Mouse (Mus musculus): Measurements from ENCODE around the gene Rtf1. TPM values are rescaled to one million over a fixed set of nuclear protein-coding genes. Genes with fewer than 3 reads are reported as not detected.

Gene Rtf1
- total and polyA plus RNA-seq, 2 experiments from 2014 or later = 19.8 to 58.9 TPM

DNA sequence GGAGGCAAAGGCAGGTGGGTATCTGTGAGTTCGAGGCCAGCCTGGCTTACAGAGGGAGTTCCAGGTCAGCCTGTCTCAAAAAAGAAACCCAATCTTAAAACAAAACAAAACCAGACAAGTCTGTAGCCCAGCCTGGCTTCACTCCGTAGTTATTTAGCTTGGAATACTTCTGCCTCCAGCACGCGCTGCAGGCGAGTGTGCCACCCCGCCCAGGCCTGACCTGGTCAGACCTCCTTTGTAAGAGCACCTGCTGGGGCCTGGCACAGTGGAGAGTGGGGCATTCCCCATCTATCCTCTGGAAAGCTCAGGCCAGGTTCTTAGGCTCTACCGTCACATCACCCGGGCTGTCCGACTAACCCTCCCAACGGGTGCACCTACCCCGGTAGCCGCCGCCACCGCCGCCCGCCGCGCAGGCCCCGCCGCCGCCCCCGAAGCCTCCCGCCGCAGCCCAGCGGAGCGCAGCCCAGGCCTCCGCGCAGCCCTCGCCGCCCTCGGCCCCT is 82.8 kb downstream of the Rtf1 start:
- Histone ChIP-seq H3K27me3 (ENCODE audit: insufficient read depth, low read length) (0 out of 2 replicates have a peak, but pooled peaks cover 19% of the 10 kb centered on the region), H3K9me3 (ENCODE audit: low read length) (no peaks in the 10 kb centered on the region), H3K4me2 (ENCODE audit: low read depth, low read length) (peak overlapping the region; percentile 97), H3K4me1 (ENCODE audit: insufficient read depth, low read length) (peaks cover 4% of the 10 kb centered on the region; the same call in 1 of the 2 replicates), H3K27ac (no peak overlapping the region), H3K4me3 (ENCODE audit: low read length) (peak overlapping the region; percentile 60), H3K9ac (replicated peaks; ENCODE audit: low read length) (peak overlapping the region; percentile 43), H3K36me3 (ENCODE audit: insufficient read depth, low read length) (no peaks in the 10 kb centered on the region)
- TF ChIP-seq CTCF (IDR thresholded peaks at IDR 0.05; ENCODE audit: low read depth) = no peak
- no peak for DNase-seq (ENCODE audit: low spot score)
- ATAC-seq = peak; percentile 31; the same call in 1 of the 2 replicates
- 3% methylated on average over 24 of the region's 31 CpGs for WGBS

DNA sequence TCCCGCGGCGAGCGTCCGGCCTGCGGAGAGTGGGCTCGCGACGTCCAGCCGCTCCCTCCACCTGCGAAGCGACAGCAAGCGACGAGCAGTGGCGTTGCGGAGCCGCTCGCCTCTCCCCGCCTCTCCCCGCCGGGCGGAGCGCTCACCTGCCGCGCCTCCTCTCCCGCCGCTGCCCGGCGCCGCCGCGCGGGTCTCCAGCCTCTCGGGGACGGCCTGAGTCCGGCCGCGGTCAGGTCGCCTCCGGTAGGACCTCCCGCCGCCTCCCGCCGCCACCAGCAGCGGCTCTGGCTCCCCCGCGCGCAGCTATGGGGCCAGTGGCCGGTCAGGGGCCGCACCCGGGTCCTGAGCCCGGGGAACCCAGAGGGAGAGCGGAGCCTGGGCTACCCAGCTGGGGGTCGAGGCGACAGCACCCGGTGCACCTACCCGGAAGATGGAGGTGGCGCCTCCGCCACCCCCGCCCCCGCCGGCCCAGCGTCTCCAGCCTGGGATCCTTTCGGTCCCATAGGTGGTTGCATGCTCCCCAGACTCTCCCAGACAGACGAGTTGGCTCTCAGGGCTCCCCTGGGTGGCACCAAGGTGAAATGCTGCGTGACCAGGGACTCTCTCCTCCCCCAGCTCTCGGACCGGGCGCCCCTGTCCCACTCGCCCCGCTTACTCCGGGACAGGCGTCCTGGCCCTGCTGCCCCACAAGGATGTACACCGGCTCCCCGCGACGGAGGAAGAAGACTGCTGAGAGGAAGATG is 83.4 kb downstream of the Rtf1 start:
- Histone ChIP-seq H3K9me3 (ENCODE audit: low read length) (no peaks in the 10 kb centered on the region), H3K4me1 (ENCODE audit: insufficient read depth, low read length) (peaks cover 4% of the 10 kb centered on the region; the same call in 1 of the 2 replicates), H3K4me3 (ENCODE audit: low read length) (peak overlapping the region; percentile 60), H3K4me2 (ENCODE audit: low read depth, low read length) (peak overlapping the region; percentile 97), H3K27me3 (ENCODE audit: insufficient read depth, low read length) (0 out of 2 replicates have a peak, but pooled peaks cover 19% of the 10 kb centered on the region), H3K9ac (replicated peaks; ENCODE audit: low read length) (peak overlapping the region; percentile 43), H3K36me3 (ENCODE audit: insufficient read depth, low read length) (no peaks in the 10 kb centered on the region), H3K27ac (no peak overlapping the region)
- peak; percentile 25 for DNase-seq (ENCODE audit: low spot score)
- no peak for TF ChIP-seq CTCF (IDR thresholded peaks at IDR 0.05; ENCODE audit: low read depth)
- ATAC-seq = peak; percentile 39
- 1% methylated on average over 51 of the region's 77 CpGs for WGBS

DNA sequence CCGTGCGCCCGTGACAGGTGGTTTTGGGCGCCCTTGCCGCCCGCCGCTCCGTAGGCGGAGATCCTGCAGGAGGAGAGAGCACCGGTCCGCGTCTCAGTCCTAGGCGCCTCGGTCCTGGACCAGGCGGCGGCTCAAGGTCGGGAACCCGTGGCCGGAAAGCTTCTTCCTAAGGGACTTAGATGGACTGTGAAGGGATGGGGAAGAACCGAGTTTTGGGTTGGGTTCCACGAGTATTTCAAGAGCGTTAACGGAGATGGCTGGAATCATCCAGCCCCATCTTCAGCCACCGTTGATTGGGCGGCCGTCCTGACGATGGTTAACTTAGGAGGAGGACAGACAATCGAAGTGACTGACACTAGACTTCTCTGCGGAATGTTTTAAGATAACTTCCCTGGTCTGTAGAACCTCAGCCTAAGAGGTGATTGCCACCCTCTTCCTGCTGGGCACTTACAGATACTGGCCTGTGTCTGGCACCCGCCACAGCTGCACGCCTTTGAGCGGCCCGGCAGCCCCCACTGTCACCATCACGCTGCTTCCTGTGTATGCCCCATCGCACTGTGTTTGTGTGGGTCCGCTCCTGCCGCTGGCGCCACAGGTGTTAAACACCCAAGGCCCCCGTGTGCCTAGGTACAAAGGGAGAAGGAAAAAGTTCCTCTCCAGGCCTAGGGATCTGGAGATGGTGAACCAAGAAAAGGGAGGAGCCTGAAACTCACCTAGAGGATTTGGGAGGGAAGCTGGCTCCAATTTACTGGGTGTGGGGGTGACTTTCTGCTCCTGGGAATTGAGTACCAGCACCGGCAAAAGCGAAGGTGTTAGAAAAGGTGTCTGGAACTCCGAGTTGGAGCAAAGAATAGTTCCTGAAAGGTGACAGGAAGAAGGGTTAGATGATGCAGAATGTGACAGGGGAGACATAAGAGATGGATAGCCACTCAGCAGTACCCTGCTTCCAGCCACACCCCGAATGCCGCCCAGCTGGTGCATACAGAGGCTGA is 84.3 kb downstream of the Rtf1 start:
- peaks cover 8% of the 10 kb centered on the region for H3K36me3 ChIP-seq (ENCODE audit: insufficient read depth, low read length)
- H3K27ac ChIP-seq = no peak overlapping the region
- peak overlapping the region; percentile 97 for H3K4me2 ChIP-seq (ENCODE audit: low read depth, low read length)
- H3K9ac ChIP-seq (replicated peaks; ENCODE audit: low read length) = peak overlapping the region; percentile 43; the same call in 1 of the 2 replicates
- ATAC-seq (no peak), DNase-seq (ENCODE audit: low spot score) (no peak)
- no peaks in the 10 kb centered on the region for H3K9me3 ChIP-seq (ENCODE audit: low read length)
- peaks cover 4% of the 10 kb centered on the region; the same call in 1 of the 2 replicates for H3K4me1 ChIP-seq (ENCODE audit: insufficient read depth, low read length)
- 0 out of 2 replicates have a peak, but pooled peaks cover 19% of the 10 kb centered on the region for H3K27me3 ChIP-seq (ENCODE audit: insufficient read depth, low read length)
- TF ChIP-seq CTCF (IDR thresholded peaks at IDR 0.05; ENCODE audit: low read depth) = no peak
- peak overlapping the region; percentile 60 for H3K4me3 ChIP-seq (ENCODE audit: low read length)
- WGBS = 9% methylated on average over 37 of the region's 44 CpGs

DNA sequence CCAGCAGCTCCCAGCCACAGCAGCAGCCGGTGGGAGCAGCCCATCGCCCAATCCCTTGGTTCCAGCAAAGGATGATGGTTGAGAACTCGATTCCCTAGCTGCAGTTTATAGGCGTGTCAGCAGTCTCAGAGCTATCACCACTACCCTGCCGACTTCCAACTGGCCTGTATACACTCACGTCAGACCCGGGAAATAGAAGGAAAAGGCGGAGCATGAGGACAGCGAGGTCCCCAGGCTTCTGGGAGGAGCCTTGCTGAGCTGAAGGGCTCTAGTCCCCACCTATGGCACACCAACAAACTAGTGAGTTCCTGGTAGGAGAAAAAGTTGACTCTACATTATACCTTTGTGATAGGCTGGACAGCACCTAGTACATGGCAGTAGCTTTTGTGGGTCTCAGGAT is 85.4 kb downstream of the Rtf1 start, which contains the start of gene Ltk:
Ltk (minus strand) TSS at position 181 of the 400 bp plus-strand sequence.
- Histone ChIP-seq H3K27me3 (ENCODE audit: insufficient read depth, low read length) (0 out of 2 replicates have a peak, but pooled peaks cover 19% of the 10 kb centered on the region), H3K9ac (replicated peaks; ENCODE audit: low read length) (no peak within 1 kb of the TSS), H3K4me2 (ENCODE audit: low read depth, low read length) (peak within 1 kb of the TSS; percentile 97; the same call in 1 of the 2 replicates), H3K4me1 (ENCODE audit: insufficient read depth, low read length) (peaks cover 4% of the 10 kb centered on the region; the same call in 1 of the 2 replicates), H3K9me3 (ENCODE audit: low read length) (no peaks in the 10 kb centered on the region), H3K36me3 (ENCODE audit: insufficient read depth, low read length) (peaks cover 19% of the 10 kb centered on the region), H3K27ac (no peak within 1 kb of the TSS), H3K4me3 (ENCODE audit: low read length) (no peak within 1 kb of the TSS)
- no peak for DNase-seq (ENCODE audit: low spot score)
- WGBS = 26% methylated on average over 9 of the region's 9 CpGs
- no peak for TF ChIP-seq CTCF (IDR thresholded peaks at IDR 0.05; ENCODE audit: low read depth)
- ATAC-seq = no peak

DNA sequence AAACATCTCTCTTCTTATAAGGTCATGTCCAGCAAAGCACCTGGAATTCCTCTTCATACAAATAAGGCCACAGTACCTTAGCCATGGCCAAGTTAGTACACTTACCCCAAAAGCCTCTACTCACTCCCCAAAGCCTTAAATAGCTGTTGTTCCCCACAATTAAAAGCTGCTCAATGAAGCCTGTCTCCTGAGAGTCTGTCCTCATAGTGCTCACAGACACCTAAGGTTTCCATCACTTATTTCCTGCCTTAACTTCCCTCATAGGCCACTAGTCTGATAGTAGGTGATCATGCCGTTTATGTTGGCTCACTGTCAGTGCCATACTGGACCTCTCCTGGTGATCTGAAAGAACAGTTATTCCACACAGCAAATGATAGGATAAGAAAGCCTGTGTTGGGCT is 87.4 kb downstream of the Rtf1 start:
- Histone ChIP-seq H3K4me3 (ENCODE audit: low read length) (no peak overlapping the region), H3K27me3 (ENCODE audit: insufficient read depth, low read length) (0 out of 2 replicates have a peak, but pooled peaks cover 16% of the 10 kb centered on the region), H3K4me2 (ENCODE audit: low read depth, low read length) (no peak overlapping the region), H3K36me3 (ENCODE audit: insufficient read depth, low read length) (peaks cover 21% of the 10 kb centered on the region), H3K9ac (replicated peaks; ENCODE audit: low read length) (no peak overlapping the region), H3K27ac (no peak overlapping the region), H3K9me3 (ENCODE audit: low read length) (no peaks in the 10 kb centered on the region), H3K4me1 (ENCODE audit: insufficient read depth, low read length) (peaks cover 4% of the 10 kb centered on the region; the same call in 1 of the 2 replicates)
- TF ChIP-seq CTCF (IDR thresholded peaks at IDR 0.05; ENCODE audit: low read depth) = no peak
- DNase-seq (ENCODE audit: low spot score) (no peak), ATAC-seq (no peak)
- WGBS = 74% methylated on average over 1 of the region's 1 CpGs

DNA sequence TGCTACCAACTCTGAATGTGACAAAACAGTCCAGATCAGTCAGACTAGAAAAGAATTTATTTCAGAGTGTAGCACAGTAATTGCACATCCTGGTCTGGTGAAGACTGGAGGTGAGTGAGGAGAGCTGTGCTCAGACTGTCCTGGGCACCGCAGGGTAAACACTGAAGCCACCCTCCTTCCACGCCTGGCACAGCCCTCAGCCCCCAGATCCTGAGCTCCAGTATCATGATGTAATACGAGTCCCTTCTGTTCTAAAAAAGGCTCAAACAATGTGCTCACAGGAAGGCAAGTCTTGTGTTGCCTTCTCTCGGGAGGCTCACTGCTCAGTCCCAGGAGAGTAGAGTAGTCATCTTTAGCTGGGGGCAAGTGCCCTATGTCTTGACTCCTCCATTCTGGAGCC is 89.1 kb downstream of the Rtf1 start:
- WGBS = 73% methylated on average over 4 of the region's 4 CpGs

More for the DNA sequence above, 89.1 kb downstream of the Rtf1 start:
- Histone ChIP-seq H3K27ac (no peak overlapping the region), H3K27me3 (ENCODE audit: insufficient read depth, low read length) (0 out of 2 replicates have a peak, but pooled peaks cover 10% of the 10 kb centered on the region), H3K9ac (replicated peaks; ENCODE audit: low read length) (no peak overlapping the region), H3K9me3 (ENCODE audit: low read length) (no peaks in the 10 kb centered on the region), H3K4me2 (ENCODE audit: low read depth, low read length) (no peak overlapping the region), H3K36me3 (ENCODE audit: insufficient read depth, low read length) (peaks cover 29% of the 10 kb centered on the region), H3K4me3 (ENCODE audit: low read length) (no peak overlapping the region), H3K4me1 (ENCODE audit: insufficient read depth, low read length) (no peaks in the 10 kb centered on the region)
- no peak for ATAC-seq
- no peak for DNase-seq (ENCODE audit: low spot score)
- TF ChIP-seq CTCF (IDR thresholded peaks at IDR 0.05; ENCODE audit: low read depth) = no peak

Data from hindbrain, postnatal 0 days (tissue).